Mouse (Mus musculus): ENCODE measurements around the gene Lin7b. TPM values are rescaled to one million over a fixed set of nuclear protein-coding genes. Genes with fewer than 3 reads are reported as not detected.

The Lin7b gene
- total RNA-seq, 4 experiments from 2014 or later: 131 to 156 (median 140) TPM

Other genes starting within 250 kb of the Lin7b start
- gene Rps11, start 246.1 kb downstream of the Lin7b start, total RNA-seq (2022): 100 to 1,000 TPM; 439 to 619 (median 513) TPM
- 1,000 to 10,000 TPM in 1 of 4 experiments, 100 to 1,000 TPM in 3; 731 to 1,022 (median 859) TPM for gene Rpl13a, start 241.8 kb downstream of the Lin7b start, total RNA-seq (2022)
- not detected for gene Gm45713, start 234.4 kb downstream of the Lin7b start, total RNA-seq (2022)
- gene Flt3l, start 234.2 kb downstream of the Lin7b start, total RNA-seq (2022): 10 to 100 TPM; 10.0 to 12.0 (median 10.4) TPM
- 10 to 100 TPM; 37.5 to 56.7 (median 46.3) TPM for gene Pih1d1, start 216.3 kb downstream of the Lin7b start, total RNA-seq (2022)
- gene Aldh16a1, start 216.0 kb downstream of the Lin7b start, total RNA-seq (2022): 10 to 100 TPM; 16.9 to 18.6 (median 17.6) TPM
- gene Slc17a7, start 206.6 kb downstream of the Lin7b start, total RNA-seq (2022): 1,000 to 10,000 TPM; 1,166 to 1,245 (median 1,206) TPM
- gene Gfy, start 191.0 kb downstream of the Lin7b start, total RNA-seq (2022): under 1 TPM in 2 of 4 experiments, not detected in 2; 0.20 to 0.51 TPM
- gene Pth2, start 189.6 kb downstream of the Lin7b start, total RNA-seq (2022): not detected
- gene Ccdc155, start 165.7 kb downstream of the Lin7b start, total RNA-seq (2022): 1 to 10 TPM; 2.5 to 4.8 (median 3.6) TPM
- gene Dkkl1, start 158.4 kb downstream of the Lin7b start, total RNA-seq (2022): 1 to 10 TPM; 2.1 to 3.3 (median 2.6) TPM
- gene Tead2, start 154.8 kb downstream of the Lin7b start, total RNA-seq (2022): 1 to 10 TPM; 2.2 to 5.4 (median 3.7) TPM
- 10 to 100 TPM in 2 of 4 experiments, 1 to 10 TPM in 2; 6.3 to 34.1 (median 18.1) TPM for gene Cd37, start 131.5 kb downstream of the Lin7b start, total RNA-seq (2022)
- 1 to 10 TPM; 1.9 to 3.4 (median 2.6) TPM for gene Slc6a16, start 129.5 kb downstream of the Lin7b start, total RNA-seq (2022)
- gene Slc6a21, start 93.1 kb downstream of the Lin7b start, total RNA-seq (2022): not detected
- 10 to 100 TPM; 16.0 to 25.6 (median 19.4) TPM for gene Trpm4, start 36.8 kb downstream of the Lin7b start, total RNA-seq (2022)
- under 1 TPM in 2 of 4 experiments, not detected in 2; 0.21 to 0.39 TPM for gene Hrc, start 35.3 kb downstream of the Lin7b start, total RNA-seq (2022)
- gene Ppfia3, start 3.6 kb downstream of the Lin7b start, total RNA-seq (2022): 100 to 1,000 TPM; 123 to 143 (median 133) TPM
- gene Snrnp70, start 25.2 kb upstream of the Lin7b start, total RNA-seq (2022): 100 to 1,000 TPM; 387 to 503 (median 439) TPM
- gene Kcna7, start 35.1 kb upstream of the Lin7b start, total RNA-seq (2022): under 1 TPM in 1 of 4 experiments, not detected in 3; 0.14 TPM
- under 1 TPM in 3 of 4 experiments, not detected in 1; 0.31 to 0.39 (median 0.31) TPM for gene Ntf5, start 43.1 kb upstream of the Lin7b start, total RNA-seq (2022)
- gene Lhb, start 50.2 kb upstream of the Lin7b start, total RNA-seq (2022): under 1 TPM in 1 of 4 experiments, not detected in 3; 0.52 TPM
- gene Gys1, start 64.3 kb upstream of the Lin7b start, total RNA-seq (2022): 10 to 100 TPM; 16.0 to 23.3 (median 20.2) TPM
- gene Ruvbl2, start 67.5 kb upstream of the Lin7b start, total RNA-seq (2022): 10 to 100 TPM; 31.7 to 38.7 (median 35.4) TPM
- gene Ftl1, start 89.3 kb upstream of the Lin7b start, total RNA-seq (2022): 100 to 1,000 TPM; 176 to 331 (median 227) TPM
- gene Bax, start 96.3 kb upstream of the Lin7b start, total RNA-seq (2022): 10 to 100 TPM; 70.0 to 78.6 (median 73.2) TPM
- gene Tulp2, start 111.3 kb upstream of the Lin7b start, total RNA-seq (2022): not detected
- gene Gm45808, start 116.2 kb upstream of the Lin7b start, total RNA-seq (2022): 1 to 10 TPM in 1 of 4 experiments, not detected in 3; 2.0 TPM
- 1 to 10 TPM; 5.6 to 6.3 (median 6.2) TPM for gene Dhdh, start 118.2 kb upstream of the Lin7b start, total RNA-seq (2022)
- gene Nucb1, start 139.8 kb upstream of the Lin7b start, total RNA-seq (2022): 100 to 1,000 TPM; 101 to 135 (median 117) TPM
- gene Ppp1r15a, start 155.7 kb upstream of the Lin7b start, total RNA-seq (2022): 10 to 100 TPM; 15.2 to 24.6 (median 19.0) TPM
- 1 to 10 TPM in 3 of 4 experiments, under 1 TPM in 1; 0.80 to 1.9 (median 1.5) TPM for gene Plekha4, start 155.7 kb upstream of the Lin7b start, total RNA-seq (2022)
- not detected for gene Hsd17b14, start 184.3 kb upstream of the Lin7b start, total RNA-seq (2022)
- 10 to 100 TPM; 23.2 to 33.0 (median 29.9) TPM for gene Bcat2, start 199.6 kb upstream of the Lin7b start, total RNA-seq (2022)
- gene Fgf21, start 244.9 kb upstream of the Lin7b start, total RNA-seq (2022): not detected
- gene Fut1, start 246.7 kb upstream of the Lin7b start, total RNA-seq (2022): under 1 TPM in 3 of 4 experiments, not detected in 1; 0.20 to 0.28 (median 0.21) TPM